Mouse (Mus musculus): Measurements from ENCODE around the gene Pip4k2a. TPM values are rescaled to one million over a fixed set of nuclear protein-coding genes. Genes with fewer than 3 reads are reported as not detected.

Gene Pip4k2a
- total and polyA plus RNA-seq, 2 experiments from 2014 or later = 8.4 to 9.3 TPM

DNA sequence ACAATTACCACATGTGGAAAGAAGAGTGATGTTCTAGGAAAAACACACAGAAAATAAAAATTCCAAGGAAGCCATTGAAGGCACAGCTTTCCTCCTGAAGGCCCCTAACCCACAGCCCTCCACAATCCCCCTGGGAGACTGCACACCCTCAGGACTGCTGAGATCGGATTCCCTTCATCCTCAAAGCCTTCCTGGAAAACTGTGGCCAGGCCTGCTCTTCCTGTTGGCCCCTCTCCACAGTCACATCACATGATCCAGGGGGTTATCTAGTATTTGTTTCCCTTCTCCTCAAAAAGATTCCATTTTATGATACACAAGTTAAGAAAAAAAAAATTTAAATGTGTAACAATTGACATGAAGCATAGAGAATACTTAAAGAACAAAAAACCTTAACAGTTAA is 59.7 kb downstream of the Pip4k2a start:
- Histone ChIP-seq H3K36me3 (ENCODE audit: insufficient read depth) (no peaks in the 10 kb centered on the region), H3K4me3 (ENCODE audit: low read depth, low read length) (no peak overlapping the region), H3K27me3 (ENCODE audit: insufficient read depth, low read length) (no peaks in the 10 kb centered on the region), H3K9me3 (ENCODE audit: low read length) (no peaks in the 10 kb centered on the region), H3K4me2 (ENCODE audit: low read depth) (no peak overlapping the region), H3K27ac (ENCODE audit: low read depth, low read length) (no peak overlapping the region), H3K4me1 (ENCODE audit: insufficient read depth) (no peaks in the 10 kb centered on the region), H3K9ac (no peak overlapping the region)
- no peak for TF ChIP-seq CTCF (IDR thresholded peaks at IDR 0.05; ENCODE audit: low read depth)
- 44% methylated on average over 1 of the region's 1 CpGs for WGBS
- ATAC-seq (no peak), DNase-seq (no peak)

DNA sequence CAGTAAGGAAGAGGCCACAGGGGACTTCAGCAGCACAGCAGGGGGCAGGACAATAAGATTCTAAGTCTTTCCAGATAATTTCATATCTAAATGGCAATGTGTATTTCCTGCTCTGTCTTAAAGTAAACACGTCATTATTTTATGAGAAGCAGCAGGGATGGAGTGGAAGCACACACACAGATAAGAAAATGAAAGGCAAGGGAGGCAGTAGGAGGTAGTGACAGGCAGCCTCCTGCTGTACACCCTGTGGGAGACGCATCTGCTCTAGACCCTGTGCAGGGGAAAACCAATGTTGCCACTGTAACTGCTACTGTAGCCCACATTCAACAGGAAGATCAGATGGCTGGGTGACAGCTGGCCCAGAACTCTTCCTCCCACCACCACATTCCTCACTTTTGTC is 60.3 kb downstream of the Pip4k2a start:
- no peak overlapping the region for H3K4me2 ChIP-seq (ENCODE audit: low read depth)
- no peak for TF ChIP-seq CTCF (IDR thresholded peaks at IDR 0.05; ENCODE audit: low read depth)
- no peak overlapping the region for H3K9ac ChIP-seq
- no peaks in the 10 kb centered on the region for H3K36me3 ChIP-seq (ENCODE audit: insufficient read depth)
- 77% methylated on average over 2 of the region's 2 CpGs for WGBS
- no peaks in the 10 kb centered on the region for H3K4me1 ChIP-seq (ENCODE audit: insufficient read depth)
- H3K27me3 ChIP-seq (ENCODE audit: insufficient read depth, low read length) = no peaks in the 10 kb centered on the region
- DNase-seq (no peak), ATAC-seq (peak; percentile 18; the same call in 1 of the 2 replicates)
- no peak overlapping the region for H3K4me3 ChIP-seq (ENCODE audit: low read depth, low read length)
- no peaks in the 10 kb centered on the region for H3K9me3 ChIP-seq (ENCODE audit: low read length)
- H3K27ac ChIP-seq (ENCODE audit: low read depth, low read length) = no peak overlapping the region

DNA sequence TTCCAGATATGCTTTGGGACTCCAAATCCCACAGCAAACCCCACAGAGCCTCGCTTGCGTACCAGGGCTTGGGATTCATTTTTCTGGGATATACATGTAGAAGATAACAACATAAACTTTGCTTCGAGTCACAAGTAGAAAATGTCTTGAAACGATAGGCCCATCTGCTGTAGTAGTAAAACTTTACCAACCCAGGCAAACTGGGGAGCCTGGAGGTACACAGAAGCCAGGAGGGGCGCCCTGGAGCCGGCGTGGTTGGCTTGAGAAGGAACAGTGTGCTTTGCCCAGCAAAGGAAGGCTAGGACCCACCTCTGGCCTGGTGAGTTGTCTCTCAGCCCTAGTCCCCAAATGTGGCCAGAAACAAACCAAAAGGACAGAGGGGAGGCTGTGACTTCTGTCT is 61.5 kb downstream of the Pip4k2a start:
- Histone ChIP-seq H3K27ac (ENCODE audit: low read depth, low read length) (no peak overlapping the region), H3K4me2 (ENCODE audit: low read depth) (no peak overlapping the region), H3K9ac (no peak overlapping the region), H3K4me3 (ENCODE audit: low read depth, low read length) (no peak overlapping the region), H3K27me3 (ENCODE audit: insufficient read depth, low read length) (no peaks in the 10 kb centered on the region), H3K36me3 (ENCODE audit: insufficient read depth) (no peaks in the 10 kb centered on the region), H3K9me3 (ENCODE audit: low read length) (no peaks in the 10 kb centered on the region), H3K4me1 (ENCODE audit: insufficient read depth) (no peaks in the 10 kb centered on the region)
- 96% methylated on average over 7 of the region's 7 CpGs for WGBS
- ATAC-seq (no peak), DNase-seq (no peak)
- no peak for TF ChIP-seq CTCF (IDR thresholded peaks at IDR 0.05; ENCODE audit: low read depth)

DNA sequence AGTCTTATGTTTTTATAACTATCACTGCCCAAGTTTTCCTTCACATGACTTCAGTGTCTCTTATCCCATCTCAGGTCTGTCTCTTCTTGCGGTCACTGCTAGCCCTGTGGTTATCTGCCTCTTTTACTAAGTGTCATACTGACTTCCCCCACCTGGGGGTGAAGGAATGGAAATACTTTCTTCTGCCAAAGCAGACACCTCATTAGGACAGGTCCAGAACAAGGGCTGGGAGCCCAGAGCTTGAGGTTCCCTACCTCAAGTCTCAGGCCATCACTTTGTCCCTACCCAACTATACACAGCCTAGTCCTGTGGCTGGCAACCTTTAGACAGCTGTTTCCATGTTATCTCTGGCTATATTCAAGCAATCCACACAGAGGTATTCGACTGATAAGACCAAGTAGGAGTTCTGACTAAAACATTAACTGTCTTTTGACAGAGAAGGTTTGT is 62.3 kb downstream of the Pip4k2a start:
- WGBS = 93% methylated on average over 2 of the region's 2 CpGs
- ATAC-seq = no peak
- no peak for TF ChIP-seq CTCF (IDR thresholded peaks at IDR 0.05; ENCODE audit: low read depth)

DNA sequence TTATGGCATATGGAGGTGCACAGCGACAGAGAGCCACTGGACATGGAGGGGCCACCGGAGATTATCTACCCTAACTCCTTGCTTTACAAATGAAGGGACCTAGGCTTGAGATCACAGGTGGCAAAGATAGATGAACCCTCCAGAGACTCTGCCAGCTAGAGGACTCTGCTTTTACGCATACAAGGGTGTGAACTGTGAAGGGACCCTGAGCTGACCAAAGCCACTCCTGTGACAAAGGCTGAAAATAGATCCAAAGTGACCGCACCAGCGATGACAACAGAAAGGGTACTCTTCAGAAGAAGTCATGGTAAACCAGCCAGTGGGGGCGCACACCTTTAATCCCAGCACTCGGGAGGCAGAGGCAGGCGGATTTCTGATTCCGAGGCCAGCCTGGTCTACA is 63.8 kb downstream of the Pip4k2a start:
- no peak for TF ChIP-seq CTCF (IDR thresholded peaks at IDR 0.05; ENCODE audit: low read depth)
- Histone ChIP-seq H3K27ac (ENCODE audit: low read depth, low read length) (no peak overlapping the region), H3K9ac (no peak overlapping the region), H3K4me1 (ENCODE audit: insufficient read depth) (no peaks in the 10 kb centered on the region), H3K9me3 (ENCODE audit: low read length) (no peaks in the 10 kb centered on the region), H3K4me3 (ENCODE audit: low read depth, low read length) (no peak overlapping the region), H3K27me3 (ENCODE audit: insufficient read depth, low read length) (no peaks in the 10 kb centered on the region), H3K4me2 (ENCODE audit: low read depth) (no peak overlapping the region), H3K36me3 (ENCODE audit: insufficient read depth) (no peaks in the 10 kb centered on the region)
- DNase-seq = no peak
- 94% methylated on average over 9 of the region's 9 CpGs for WGBS
- no peak for ATAC-seq

More for the DNA sequence above, 62.3 kb downstream of the Pip4k2a start:
- Histone ChIP-seq H3K4me1 (ENCODE audit: insufficient read depth) (no peaks in the 10 kb centered on the region), H3K4me2 (ENCODE audit: low read depth) (no peak overlapping the region), H3K9ac (no peak overlapping the region), H3K27ac (ENCODE audit: low read depth, low read length) (no peak overlapping the region), H3K27me3 (ENCODE audit: insufficient read depth, low read length) (no peaks in the 10 kb centered on the region), H3K36me3 (ENCODE audit: insufficient read depth) (no peaks in the 10 kb centered on the region), H3K4me3 (ENCODE audit: low read depth, low read length) (no peak overlapping the region), H3K9me3 (ENCODE audit: low read length) (no peaks in the 10 kb centered on the region)
- no peak for DNase-seq

DNA sequence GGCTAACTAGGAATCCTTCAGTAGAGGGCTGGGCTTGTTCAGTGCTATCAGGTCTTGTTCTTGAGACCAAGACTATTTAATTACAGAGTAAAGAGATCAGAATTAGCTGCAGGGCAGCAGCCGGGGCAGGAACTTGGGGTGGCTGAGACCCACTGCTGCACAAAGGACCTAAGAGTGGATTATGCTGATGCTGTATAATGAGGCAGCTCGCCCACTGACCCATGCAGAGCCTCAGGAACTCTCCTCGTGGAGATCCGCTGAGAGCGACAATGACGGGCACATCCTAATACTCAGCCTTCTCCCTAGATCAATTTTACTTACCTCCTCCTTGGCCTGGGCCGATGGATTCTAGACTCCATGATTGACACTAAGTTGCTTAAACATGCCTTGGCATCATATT is 64.5 kb downstream of the Pip4k2a start:
- Histone ChIP-seq H3K9ac (no peak overlapping the region), H3K4me3 (ENCODE audit: low read depth, low read length) (no peak overlapping the region), H3K36me3 (ENCODE audit: insufficient read depth) (no peaks in the 10 kb centered on the region), H3K4me1 (ENCODE audit: insufficient read depth) (no peaks in the 10 kb centered on the region), H3K27me3 (ENCODE audit: insufficient read depth, low read length) (no peaks in the 10 kb centered on the region), H3K4me2 (ENCODE audit: low read depth) (no peak overlapping the region), H3K9me3 (ENCODE audit: low read length) (no peaks in the 10 kb centered on the region), H3K27ac (ENCODE audit: low read depth, low read length) (no peak overlapping the region)
- no peak for TF ChIP-seq CTCF (IDR thresholded peaks at IDR 0.05; ENCODE audit: low read depth)
- 27% methylated on average over 7 of the region's 7 CpGs for WGBS
- no peak for ATAC-seq
- DNase-seq = no peak

DNA sequence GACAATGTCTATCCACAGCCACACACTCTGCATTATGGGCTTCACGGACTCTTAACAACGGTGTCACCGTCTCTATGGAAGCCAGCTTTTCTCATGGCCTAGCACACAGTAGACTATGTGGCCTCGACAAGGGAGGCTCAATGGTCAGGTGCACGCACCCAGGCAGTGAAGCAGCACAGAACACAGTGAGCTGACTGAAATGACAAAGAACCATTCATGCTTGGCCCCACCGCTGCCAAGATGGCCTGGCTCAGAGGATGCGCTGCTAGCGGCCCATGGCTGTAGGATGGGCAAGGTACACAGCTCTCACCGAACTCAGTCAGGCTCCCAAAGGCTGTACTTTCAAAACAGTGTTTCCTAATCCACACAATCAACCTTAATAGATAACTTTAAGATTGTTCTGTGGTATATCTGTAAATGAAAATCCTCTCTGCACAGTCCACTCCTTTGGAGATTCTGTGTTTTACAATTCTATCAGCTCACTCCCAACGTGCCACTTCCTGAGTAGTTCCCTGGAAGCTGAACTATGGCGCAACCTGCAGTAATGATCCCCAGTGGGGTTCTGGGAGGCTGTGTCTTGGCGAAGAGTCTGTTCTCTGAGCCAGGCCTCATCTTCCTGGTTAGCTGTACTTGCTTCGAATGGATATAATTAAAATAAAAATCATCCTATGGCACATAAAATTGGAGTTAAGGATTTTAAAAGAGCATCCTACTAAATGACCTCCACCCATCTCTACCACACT is 67.4 kb downstream of the Pip4k2a start:
- H3K27me3 ChIP-seq (ENCODE audit: insufficient read depth, low read length) = no peaks in the 10 kb centered on the region
- no peaks in the 10 kb centered on the region for H3K9me3 ChIP-seq (ENCODE audit: low read length)
- H3K4me1 ChIP-seq (ENCODE audit: insufficient read depth) = 0 out of 2 replicates have a peak, but pooled peaks cover 1% of the 10 kb centered on the region
- 82% methylated on average over 13 of the region's 13 CpGs for WGBS
- H3K4me2 ChIP-seq (ENCODE audit: low read depth) = no peak overlapping the region
- ATAC-seq (no peak; the same call in 1 of the 2 replicates), DNase-seq (no peak)
- H3K36me3 ChIP-seq (ENCODE audit: insufficient read depth) = no peaks in the 10 kb centered on the region
- no peak for TF ChIP-seq CTCF (IDR thresholded peaks at IDR 0.05; ENCODE audit: low read depth)
- no peak overlapping the region for H3K9ac ChIP-seq
- H3K4me3 ChIP-seq (ENCODE audit: low read depth, low read length) = no peak overlapping the region
- H3K27ac ChIP-seq (ENCODE audit: low read depth, low read length) = no peak overlapping the region
